Mouse (Mus musculus) midbrain, embryonic 15.5 days (tissue): ENCODE measurements around the gene Pde9a. TPM values are rescaled to one million over a fixed set of nuclear protein-coding genes. Genes with fewer than 3 reads are reported as not detected.
"Not testable (repeated sequence)": the region's sequence is repeated elsewhere in the genome, so short reads cannot be mapped to it uniquely, and the experiment has no call there.

Experiments
- ATAC-seq: fragments of 200-750 bp; cut with Nextera tagmentation; replicated peaks from 2 replicates; pipeline ENCODE4 v1.8.0; 2017; ENCODE audit warnings: moderate TSS enrichment
- H3K27ac ChIP-seq: fragments of 300-500 bp; sonication (generic); 2 replicates; pipeline ENCODE4 v1.5.1; 2015; ENCODE audit warnings: mild to moderate bottlenecking, inconsistent platforms
- H3K27me3 ChIP-seq: fragments of 300-500 bp; sonication (generic); replicated peaks from 2 replicates; pipeline ENCODE4 v1.6.1; 2015; ENCODE audit warnings: inconsistent platforms
- H3K36me3 ChIP-seq: fragments of 300-500 bp; sonication (generic); replicated peaks from 2 replicates; pipeline ENCODE4 v1.6.1; 2015; ENCODE audit warnings: inconsistent platforms
- H3K4me1 ChIP-seq: fragments of 300-500 bp; sonication (generic); 2 replicates; pipeline ENCODE4 v1.6.1; 2015; ENCODE audit warnings: inconsistent platforms
- H3K4me2 ChIP-seq: fragments of 300-500 bp; sonication (generic); 2 replicates; pipeline ENCODE4 v1.6.1; 2015; ENCODE audit warnings: inconsistent platforms, mild to moderate bottlenecking, moderate library complexity
- H3K4me3 ChIP-seq: fragments of 300-500 bp; sonication (generic); 2 replicates; pipeline ENCODE4 v1.5.1; 2015; ENCODE audit warnings: mild to moderate bottlenecking, inconsistent platforms
- H3K9ac ChIP-seq: fragments of 300-500 bp; sonication (generic); 2 replicates; pipeline ENCODE4 v1.6.1; 2015; ENCODE audit warnings: mild to moderate bottlenecking, inconsistent platforms
- H3K9me3 ChIP-seq: fragments of 300-500 bp; sonication (generic); 2 replicates; pipeline ENCODE4 v1.6.1; 2016; ENCODE audit warnings: inconsistent platforms
- WGBS: fragments of 180-500 bp; shearing (Covaris S2); methylation state at CpG from one replicate; pipeline ENCODE4 v1.1.7; 2015; ENCODE audit warnings: mixed read lengths; 5-methylcytosine and 5-hydroxymethylcytosine counted together
- polyA plus RNA-seq: library from polyadenylated mRNA; unstranded; fragments of >200 nt; fragmentation: Nextera tagmentation; extraction: Ambion mirVana; gene quantifications from 2 replicates; pipeline ENCODE4 v1.2.1, GENCODE M21; 2015

Gene Pde9a
- 36.1 and 38.1 TPM in 2 replicates for polyA plus RNA-seq

DNA sequence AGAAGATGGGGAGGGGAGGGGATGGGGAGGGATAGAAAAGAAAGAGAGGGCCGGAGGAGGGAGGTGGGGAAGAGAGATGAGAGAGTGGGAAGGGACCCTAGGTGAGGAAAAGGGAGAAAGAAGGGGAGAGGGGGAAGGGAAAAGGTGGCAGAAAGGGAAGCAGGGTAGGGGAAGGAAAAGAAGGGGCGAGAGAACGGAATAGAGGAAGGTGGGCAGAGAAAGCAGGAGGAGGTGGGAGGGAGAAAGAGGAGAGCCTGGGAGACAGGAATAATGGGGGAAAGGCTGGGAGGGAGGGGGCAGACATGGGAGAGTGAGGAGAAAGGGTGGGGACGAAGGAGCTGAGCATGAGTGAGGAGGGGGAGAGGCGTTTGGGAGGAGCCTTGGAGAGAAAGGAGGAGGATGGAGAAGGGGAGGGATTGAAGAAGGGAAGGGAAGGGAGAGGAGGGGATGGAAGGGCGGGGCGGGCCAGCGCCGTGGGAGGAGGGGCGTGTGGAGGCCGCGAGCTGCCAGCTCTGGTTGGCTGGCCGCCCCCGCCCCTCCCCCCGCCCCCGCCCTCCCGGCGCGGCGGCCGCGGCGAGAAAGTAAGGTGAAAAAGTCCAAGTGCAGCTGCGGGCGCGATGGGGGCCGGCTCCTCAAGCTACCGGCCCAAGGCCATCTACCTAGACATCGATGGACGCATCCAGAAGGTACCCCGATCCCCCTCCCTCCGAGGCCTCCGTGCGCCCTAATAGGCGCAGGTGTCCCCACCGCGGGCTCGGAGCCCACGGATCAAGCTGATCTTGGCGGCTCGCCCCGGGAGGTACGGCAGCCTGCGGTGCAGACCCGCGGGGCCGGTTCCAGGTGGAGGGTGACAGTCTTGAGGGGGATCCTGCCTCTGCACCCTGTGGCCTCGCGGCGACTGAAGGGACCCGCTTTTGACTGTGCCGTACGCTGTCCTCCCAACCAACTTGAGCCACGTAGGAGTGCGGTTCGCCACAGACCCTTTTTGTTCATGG is at the start of gene Pde9a:
Gene Pde9a, plus strand, starts transcription at position 540 of the 995 bp plus-strand sequence.
- Histone ChIP-seq H3K4me2 (peak within 1 kb of the TSS; percentile 68), H3K9ac (peak within 1 kb of the TSS; percentile 81), H3K9me3 (no peaks in the 10 kb centered on the region), H3K4me3 (peak within 1 kb of the TSS; percentile 87), H3K4me1 (peaks cover 49% of the 10 kb centered on the region), H3K27me3 (no peaks in the 10 kb centered on the region), H3K27ac (peak within 1 kb of the TSS; percentile 75), H3K36me3 (no peaks in the 10 kb centered on the region)
- 2% methylated on average over 44 of the region's 56 CpGs for WGBS
- ATAC-seq: peak; percentile 89

DNA sequence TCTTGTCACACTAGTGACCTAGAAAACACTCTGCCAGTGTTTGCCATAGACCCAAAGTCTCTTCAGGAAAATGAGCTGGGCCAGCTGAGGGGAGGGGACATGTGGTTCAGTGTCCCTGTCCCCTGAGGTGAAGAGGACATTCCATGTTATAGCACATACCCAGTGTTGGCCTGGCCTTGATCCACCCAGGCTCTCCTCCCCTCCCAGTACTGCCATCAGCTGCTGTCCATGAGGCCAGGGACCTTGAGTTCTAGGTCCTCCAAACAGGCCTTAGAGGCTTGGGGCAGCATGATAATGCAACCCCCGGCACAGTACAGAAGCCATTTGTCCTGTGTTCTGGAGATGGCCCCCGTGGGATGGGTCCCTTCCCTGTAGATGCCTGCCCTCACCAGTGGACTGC is 46.2 kb upstream of the Pde9a start:
- Histone ChIP-seq H3K4me1 (peaks cover 6% of the 10 kb centered on the region; the same call in 1 of the 2 replicates), H3K36me3 (no peaks in the 10 kb centered on the region), H3K27me3 (no peaks in the 10 kb centered on the region), H3K4me3 (no peak overlapping the region), H3K27ac (no peak overlapping the region), H3K9ac (no peak overlapping the region), H3K9me3 (no peaks in the 10 kb centered on the region), H3K4me2 (no peak overlapping the region)
- no peak for ATAC-seq
- WGBS: 83% methylated on average over 2 of the region's 2 CpGs

DNA sequence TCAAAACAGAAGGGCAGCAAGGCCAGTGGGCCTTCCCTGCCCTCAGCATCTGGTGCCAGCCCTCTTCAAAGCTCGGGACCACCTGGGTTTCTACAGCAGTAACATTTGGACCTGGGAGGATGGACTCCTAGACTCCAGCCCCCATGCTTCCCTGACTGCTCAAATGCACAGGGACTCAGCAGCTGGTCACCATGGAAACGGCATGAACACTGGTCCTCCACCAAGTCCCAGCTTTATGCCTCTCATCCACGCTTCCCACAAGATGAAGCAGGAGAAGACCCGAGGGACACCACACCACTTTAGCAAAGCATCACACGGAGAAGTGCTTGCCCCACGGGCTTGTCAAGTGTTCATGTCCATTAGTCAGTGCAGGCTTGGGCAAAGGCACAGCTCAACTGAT is 43.8 kb upstream of the Pde9a start:
- WGBS: 53% methylated on average over 6 of the region's 6 CpGs

DNA sequence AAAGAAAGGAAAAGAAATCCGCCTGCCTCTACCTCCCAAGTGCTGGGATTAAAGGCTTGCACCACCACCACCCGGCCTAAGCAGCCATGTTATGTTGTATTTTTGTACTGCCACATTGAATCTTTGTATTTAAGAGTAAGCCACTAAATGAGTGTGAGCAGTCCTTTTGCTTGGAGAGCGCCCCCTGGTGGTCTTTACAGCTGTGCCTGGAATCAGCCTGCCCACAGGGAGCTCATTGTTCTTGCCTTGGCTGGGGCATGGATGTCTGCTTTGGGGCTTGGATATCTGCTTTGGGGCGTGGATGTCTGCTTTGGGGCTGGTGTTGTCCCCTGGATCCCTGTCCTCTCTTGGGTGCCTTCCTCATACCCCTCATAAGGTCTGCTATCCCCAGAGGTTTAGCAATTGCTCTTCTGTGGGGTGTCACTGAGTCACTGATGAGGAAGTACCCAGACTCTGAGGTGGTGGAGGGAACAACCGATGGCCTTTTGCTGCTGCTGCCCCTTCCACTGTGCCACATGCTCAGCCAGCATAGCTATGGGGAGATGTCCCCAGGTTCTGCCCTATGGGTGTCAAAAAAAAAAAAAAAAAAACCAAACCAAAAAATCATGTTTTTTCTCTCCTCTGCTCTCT is 41.7 kb upstream of the Pde9a start:
- Histone ChIP-seq H3K27me3 (no peaks in the 10 kb centered on the region), H3K36me3 (no peaks in the 10 kb centered on the region), H3K27ac (no peak overlapping the region), H3K4me3 (no peak overlapping the region), H3K9me3 (no peaks in the 10 kb centered on the region), H3K4me1 (peaks cover 6% of the 10 kb centered on the region; the same call in 1 of the 2 replicates), H3K9ac (no peak overlapping the region), H3K4me2 (no peak overlapping the region)
- 48% methylated on average over 5 of the region's 5 CpGs for WGBS
- no peak for ATAC-seq

More for the DNA sequence above, 43.8 kb upstream of the Pde9a start:
- ATAC-seq: 0 out of 2 replicates have a peak, but pooled peaks have one; percentile 50
- Histone ChIP-seq H3K4me1 (peaks cover 6% of the 10 kb centered on the region; the same call in 1 of the 2 replicates), H3K9ac (no peak overlapping the region), H3K27ac (0 out of 2 replicates have a peak overlapping the region, but pooled peaks have one; percentile 14), H3K4me2 (no peak overlapping the region), H3K36me3 (no peaks in the 10 kb centered on the region), H3K27me3 (no peaks in the 10 kb centered on the region), H3K9me3 (no peaks in the 10 kb centered on the region), H3K4me3 (no peak overlapping the region)

- Histone ChIP-seq H3K4me3 (no peak overlapping the region), H3K9me3 (no peaks in the 10 kb centered on the region), H3K9ac (no peak overlapping the region), H3K36me3 (no peaks in the 10 kb centered on the region), H3K4me1 (peaks cover 6% of the 10 kb centered on the region; the same call in 1 of the 2 replicates), H3K27me3 (no peaks in the 10 kb centered on the region), H3K4me2 (no peak overlapping the region), H3K27ac (no peak overlapping the region)
- ATAC-seq: no peak
- 92% methylated on average over 3 of the region's 3 CpGs for WGBS
Observed at GRCm38 (mm10) chr17:31344816-31345215, 41.2 kb upstream of the Pde9a start.

DNA sequence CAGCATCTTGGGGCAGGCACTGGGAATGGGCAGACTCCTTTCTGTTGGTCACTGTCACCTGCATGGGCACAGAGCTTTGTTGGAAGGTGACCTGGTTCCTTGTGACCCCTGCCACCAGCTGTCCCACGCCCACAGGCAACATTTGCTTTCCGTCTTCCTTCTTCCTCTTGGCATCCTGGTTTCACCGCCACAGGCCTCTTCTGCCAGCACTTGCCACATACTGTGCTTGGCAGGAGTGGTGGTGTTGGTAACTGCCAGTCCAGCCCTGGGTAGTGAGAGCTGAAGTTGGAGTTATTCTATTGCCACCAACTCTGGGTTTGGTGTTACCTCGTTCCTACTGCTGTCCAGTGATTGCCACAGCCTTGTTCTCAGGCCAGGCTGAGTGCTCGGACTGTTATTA is 37.9 kb upstream of the Pde9a start:
- H3K27me3 ChIP-seq: no peaks in the 10 kb centered on the region
- H3K4me1 ChIP-seq: 0 out of 2 replicates have a peak, but pooled peaks cover 3% of the 10 kb centered on the region
- H3K4me3 ChIP-seq: no peak overlapping the region
- no peak overlapping the region for H3K27ac ChIP-seq
- H3K9ac ChIP-seq: no peak overlapping the region
- WGBS: 73% methylated on average over 5 of the region's 5 CpGs
- H3K4me2 ChIP-seq: no peak overlapping the region
- no peak for ATAC-seq
- no peaks in the 10 kb centered on the region for H3K9me3 ChIP-seq
- H3K36me3 ChIP-seq: no peaks in the 10 kb centered on the region

DNA sequence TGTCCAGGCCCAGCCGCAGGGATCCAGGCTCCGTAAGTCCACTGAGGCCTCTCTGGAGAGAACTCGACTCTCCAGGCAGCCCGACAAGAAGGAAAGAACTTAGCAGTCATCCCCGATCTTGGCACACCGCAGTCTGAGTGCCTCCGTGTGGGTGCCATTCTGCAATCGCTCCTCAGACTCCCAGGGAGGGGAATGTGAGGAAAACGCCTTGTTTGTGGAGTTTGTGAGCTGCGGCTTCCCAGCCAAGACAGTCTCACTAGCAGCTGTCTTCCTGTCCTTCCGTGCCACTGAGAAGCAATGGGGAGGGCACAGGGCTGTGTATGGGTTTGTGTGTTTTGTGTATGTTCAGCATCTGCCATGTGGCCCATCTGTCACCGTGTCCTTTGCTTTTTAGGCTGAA is 36.6 kb upstream of the Pde9a start:
- H3K4me2 ChIP-seq: no peak overlapping the region
- H3K27me3 ChIP-seq: no peaks in the 10 kb centered on the region
- 78% methylated on average over 12 of the region's 12 CpGs for WGBS
- no peak overlapping the region for H3K4me3 ChIP-seq
- no peak overlapping the region for H3K27ac ChIP-seq
- 0 out of 2 replicates have a peak, but pooled peaks cover 3% of the 10 kb centered on the region for H3K4me1 ChIP-seq
- no peaks in the 10 kb centered on the region for H3K36me3 ChIP-seq
- H3K9ac ChIP-seq: no peak overlapping the region
- ATAC-seq: no peak
- no peaks in the 10 kb centered on the region for H3K9me3 ChIP-seq

GRCm38 (mm10) chr17:31351984-31352383 is 34.0 kb upstream of the Pde9a start:
- Histone ChIP-seq H3K4me3 (no peak overlapping the region), H3K27me3 (no peaks in the 10 kb centered on the region), H3K36me3 (no peaks in the 10 kb centered on the region), H3K9me3 (no peaks in the 10 kb centered on the region), H3K27ac (no peak overlapping the region), H3K9ac (no peak overlapping the region), H3K4me1 (peaks cover 13% of the 10 kb centered on the region), H3K4me2 (no peak overlapping the region)
- WGBS: 37% methylated on average over 8 of the region's 8 CpGs
- no peak for ATAC-seq

- peaks cover 13% of the 10 kb centered on the region for H3K4me1 ChIP-seq
- no peak overlapping the region for H3K4me2 ChIP-seq
- 67% methylated on average over 2 of the region's 2 CpGs for WGBS
- no peak overlapping the region for H3K27ac ChIP-seq
- ATAC-seq: no peak
- H3K9me3 ChIP-seq: no peaks in the 10 kb centered on the region
- no peak overlapping the region for H3K9ac ChIP-seq
- H3K27me3 ChIP-seq: no peaks in the 10 kb centered on the region
- no peak overlapping the region for H3K4me3 ChIP-seq
- H3K36me3 ChIP-seq: no peaks in the 10 kb centered on the region
Observed at GRCm38 (mm10) chr17:31353255-31353654, 32.8 kb upstream of the Pde9a start.

GRCm38 (mm10) chr17:31354684-31355083 is 31.3 kb upstream of the Pde9a start:
- H3K36me3 ChIP-seq, H3K9me3 ChIP-seq, H3K4me3 ChIP-seq, H3K4me2 ChIP-seq, H3K27me3 ChIP-seq, ATAC-seq, H3K9ac ChIP-seq, H3K27ac ChIP-seq: not testable (repeated sequence)
- H3K4me1 ChIP-seq: peaks cover 13% of the 10 kb centered on the region
- 82% methylated on average over 3 of the region's 3 CpGs for WGBS

DNA sequence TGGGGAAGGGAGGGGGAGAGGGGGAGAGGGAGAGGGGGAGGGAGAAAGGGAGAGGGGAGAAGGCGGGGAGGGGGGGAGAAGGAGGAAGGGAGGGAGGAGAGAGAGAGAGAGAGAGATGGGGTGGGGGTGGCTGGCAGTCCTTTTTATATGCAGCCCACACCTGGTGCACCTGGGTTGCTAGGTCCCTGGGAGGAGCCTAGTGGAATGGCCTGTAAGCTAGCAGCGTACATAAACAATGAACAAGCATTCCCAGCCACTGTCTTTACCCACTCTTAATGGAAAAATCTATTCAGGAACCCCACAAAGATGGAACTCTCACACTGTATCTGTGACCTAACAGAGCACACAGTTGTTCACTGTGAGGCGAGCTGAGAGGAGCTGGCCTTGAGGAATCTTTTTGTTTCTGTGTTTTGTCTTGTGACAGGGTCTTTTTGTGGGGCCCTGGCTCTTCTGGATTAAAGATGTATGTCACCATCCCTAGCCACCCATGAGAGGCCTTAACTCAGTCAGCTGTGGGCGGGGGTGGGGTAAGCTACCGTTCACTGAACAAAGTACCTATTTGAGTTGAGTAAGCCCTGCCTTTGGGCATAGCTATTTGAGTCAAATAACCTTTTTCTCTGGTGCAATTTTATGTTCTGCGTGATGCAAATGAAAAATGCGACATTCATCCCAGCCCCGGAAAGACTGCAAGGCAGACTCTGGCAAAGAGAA is 30.1 kb upstream of the Pde9a start:
- H3K4me1 ChIP-seq: peaks cover 13% of the 10 kb centered on the region
- H3K9ac ChIP-seq: no peak overlapping the region
- WGBS: 23% methylated on average over 7 of the region's 8 CpGs

GRCm38 (mm10) chr17:31360582-31360981 is 25.4 kb upstream of the Pde9a start:
- no peak for ATAC-seq
- H3K36me3 ChIP-seq: no peaks in the 10 kb centered on the region
- no peak overlapping the region for H3K4me2 ChIP-seq
- no peaks in the 10 kb centered on the region for H3K9me3 ChIP-seq
- H3K27ac ChIP-seq: no peak overlapping the region
- H3K4me1 ChIP-seq: peaks cover 12% of the 10 kb centered on the region
- no peak overlapping the region for H3K9ac ChIP-seq
- no peaks in the 10 kb centered on the region for H3K27me3 ChIP-seq
- no peak overlapping the region for H3K4me3 ChIP-seq
- 79% methylated on average over 13 of the region's 13 CpGs for WGBS

More for the DNA sequence above, 30.1 kb upstream of the Pde9a start:
- Histone ChIP-seq H3K27me3 (no peaks in the 10 kb centered on the region), H3K9me3 (no peaks in the 10 kb centered on the region), H3K4me3 (no peak overlapping the region), H3K36me3 (no peaks in the 10 kb centered on the region), H3K27ac (peak overlapping the region; percentile 61), H3K4me2 (no peak overlapping the region)
- ATAC-seq: peak; percentile 70
